Mouse (Mus musculus) cerebellum, adult 8-10 months (tissue): ENCODE data around the gene Pdzrn4.

Source experiments
- DNase-seq: peaks from one replicate; pipeline ENCODE4 v3.0.0; 2022

Gene Pdzrn4

DNA sequence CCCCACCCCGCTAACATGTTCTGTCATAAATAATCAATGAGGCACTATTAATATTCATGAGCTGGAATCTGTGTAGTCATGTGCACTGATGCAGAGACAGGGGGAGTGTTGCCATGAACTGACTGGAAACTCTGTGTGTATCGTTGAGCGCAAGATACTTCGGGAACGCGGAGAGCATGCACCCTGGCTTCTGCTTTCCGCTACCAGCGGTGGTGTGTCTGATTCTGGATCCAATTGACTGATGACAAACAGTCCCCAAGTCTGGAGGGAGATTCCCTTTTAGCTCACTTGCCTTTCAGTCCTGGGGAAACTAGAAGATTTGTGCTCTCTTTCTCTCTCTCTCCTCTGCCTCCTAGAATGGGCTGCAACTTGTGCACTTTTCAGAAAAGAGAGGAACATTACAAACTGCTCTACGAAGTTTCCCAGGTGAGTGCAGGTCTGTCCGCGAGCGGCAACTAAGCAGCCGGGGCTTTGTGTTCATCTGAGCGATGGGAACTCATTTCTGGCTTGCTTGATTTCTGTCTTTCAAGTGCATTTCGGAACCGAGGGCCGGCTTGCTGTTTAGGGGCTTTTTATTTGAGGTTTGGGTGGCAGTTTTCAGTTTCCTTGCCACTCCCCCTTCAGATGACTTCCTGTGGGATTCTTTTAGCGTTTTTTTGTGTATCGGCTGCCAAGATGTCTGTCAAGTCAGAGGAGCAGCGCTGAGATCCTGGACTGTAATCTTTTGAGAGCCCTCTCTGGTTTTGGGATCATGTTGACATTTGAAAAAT, 200.5 kb downstream of the Pdzrn4 start:
- no peak for DNase-seq

DNA sequence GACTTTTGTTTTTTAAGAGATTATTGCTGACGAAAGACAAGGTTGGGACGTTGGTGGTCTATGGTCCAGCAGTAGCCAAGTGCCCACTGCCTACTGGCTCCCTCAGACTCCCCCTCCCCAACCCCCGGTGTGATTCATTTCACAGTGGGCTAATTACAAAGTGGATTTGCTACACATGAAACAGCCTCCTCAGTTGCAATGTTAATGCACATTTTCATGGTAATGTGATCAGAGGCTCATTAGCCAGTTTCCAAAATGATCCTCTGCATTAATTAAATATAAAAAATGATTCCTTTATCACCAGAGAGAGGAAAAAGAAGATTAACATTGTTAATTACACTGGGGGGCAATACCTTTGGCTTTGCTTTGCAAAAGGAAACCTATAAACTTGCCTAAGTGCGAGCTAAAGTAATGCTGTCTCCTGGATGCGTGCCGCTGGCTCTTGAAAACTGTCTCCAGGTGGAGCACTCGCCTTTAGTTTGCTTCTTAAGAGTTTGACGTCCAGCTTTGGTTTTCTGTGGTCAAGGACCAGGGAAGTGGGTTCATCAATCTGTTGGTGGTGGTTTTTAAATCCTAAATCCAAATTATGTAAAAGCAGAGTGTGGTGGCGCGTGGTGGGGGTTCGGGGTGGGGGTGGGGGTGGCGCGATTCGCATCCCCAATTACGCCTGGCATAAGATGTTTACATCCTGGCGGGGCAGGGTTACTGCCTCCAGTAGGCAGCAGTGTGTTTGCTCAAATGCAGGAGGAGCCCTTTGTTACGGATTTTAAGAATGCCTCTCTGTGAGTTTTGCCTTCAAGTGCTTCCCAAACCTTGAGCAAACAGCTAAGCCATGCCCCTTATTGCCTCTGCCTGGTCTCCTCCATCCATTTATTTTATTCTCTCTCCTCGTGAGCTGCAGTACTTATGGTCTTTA, 202.0 kb downstream of the Pdzrn4 start:
- no peak for DNase-seq

DNA sequence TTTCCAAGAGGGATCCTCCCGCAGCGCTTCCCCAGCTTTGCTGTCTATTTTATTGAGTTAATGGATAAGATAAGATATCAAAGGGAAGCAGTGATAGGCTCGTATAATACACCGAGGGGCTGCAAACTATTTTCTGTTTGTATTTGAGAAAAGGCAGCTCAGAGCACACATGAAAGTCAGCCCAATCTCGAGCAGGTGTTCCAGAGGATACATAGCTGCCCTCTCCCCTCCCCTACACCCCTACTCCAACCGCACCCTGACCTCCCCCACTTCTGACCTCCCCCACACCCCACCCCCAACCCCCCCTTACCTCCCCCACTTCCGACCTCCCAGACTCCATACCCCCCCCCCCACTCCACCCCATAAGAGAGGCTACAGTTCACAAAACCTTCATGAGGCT, 202.7 kb downstream of the Pdzrn4 start:
- DNase-seq = no peak

DNA sequence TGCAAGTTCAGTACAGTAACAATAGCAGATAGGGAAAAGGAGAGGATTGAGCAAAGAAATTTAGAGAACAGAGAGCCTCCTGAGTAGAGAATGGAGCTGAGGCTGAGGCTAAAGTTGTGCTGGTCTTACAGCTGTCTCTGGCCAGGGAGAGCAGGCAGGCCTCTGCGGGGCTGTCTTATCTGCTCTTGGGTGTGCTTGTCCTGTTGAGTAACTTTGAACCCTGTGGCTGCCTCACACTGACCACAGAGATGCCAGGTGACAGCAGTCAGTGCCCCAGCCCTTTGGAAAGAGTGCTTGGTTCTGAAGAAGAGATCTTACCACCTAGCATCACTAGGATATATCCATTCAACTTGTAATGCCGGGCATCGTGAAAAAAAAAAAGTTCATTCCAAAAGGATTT, 214.2 kb downstream of the Pdzrn4 start:
- no peak for DNase-seq

DNA sequence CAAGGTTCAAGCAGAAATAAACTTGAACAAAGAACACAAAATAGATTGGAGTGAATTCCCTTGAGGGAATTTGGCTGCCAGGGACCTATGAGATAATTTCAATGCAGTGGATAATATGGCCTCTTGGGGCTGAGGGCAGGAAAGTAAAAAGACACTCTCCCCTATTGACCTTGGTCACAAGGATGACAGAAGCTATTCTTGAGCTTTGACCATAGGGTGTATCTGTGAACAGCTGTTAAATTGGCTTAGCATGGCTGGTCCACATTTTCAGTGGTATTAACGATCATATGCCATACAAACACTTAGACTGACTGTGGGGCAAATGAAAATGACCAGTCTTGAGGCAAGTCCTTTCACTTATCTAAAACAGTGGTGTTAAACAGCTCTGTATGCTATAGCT, 215.7 kb downstream of the Pdzrn4 start:
- DNase-seq = no peak

DNA sequence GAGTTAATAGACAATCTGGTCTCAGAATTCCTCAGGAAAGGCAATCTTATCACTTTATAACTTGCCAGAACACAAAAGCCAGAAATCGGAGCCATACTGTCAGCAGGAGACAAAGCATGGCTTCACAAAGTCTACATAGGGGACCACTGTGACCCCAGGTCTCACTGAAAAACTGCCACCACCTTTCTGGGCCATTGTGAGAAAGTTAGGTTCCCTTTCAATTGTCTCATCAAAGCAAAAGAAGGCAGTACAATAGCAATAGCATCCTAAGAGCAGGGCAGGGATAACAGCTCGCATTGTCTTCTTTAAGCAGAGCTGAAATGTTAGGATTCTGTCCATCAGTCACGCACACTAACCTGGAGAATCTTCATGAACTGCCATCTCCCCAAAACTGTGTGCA, 216.5 kb downstream of the Pdzrn4 start:
- no peak for DNase-seq

DNA sequence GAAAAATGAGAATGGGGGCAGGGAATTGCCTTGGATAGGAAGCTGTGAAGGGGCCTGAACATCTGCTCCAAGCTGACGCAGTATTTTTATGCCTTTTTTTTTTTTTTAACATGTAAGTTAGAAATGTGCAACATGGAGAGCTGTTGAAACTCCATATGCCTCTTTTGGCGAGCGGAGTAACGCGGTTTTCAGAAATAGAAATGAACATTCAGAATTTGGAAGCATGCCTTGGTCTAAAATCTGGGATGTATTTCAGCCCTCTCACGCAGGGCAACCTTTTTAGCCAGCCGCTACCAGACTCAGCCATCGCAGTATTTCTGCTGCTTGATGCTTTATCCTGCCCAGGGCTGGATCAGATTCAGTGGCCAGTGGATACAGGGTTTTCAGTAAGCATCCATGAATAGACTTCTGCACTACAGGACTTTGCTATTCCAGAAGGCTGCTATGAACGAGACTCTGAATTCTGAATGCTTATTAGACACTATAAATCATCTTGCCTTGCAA, 225.1 kb downstream of the Pdzrn4 start:
- peak; percentile 64 for DNase-seq

DNA sequence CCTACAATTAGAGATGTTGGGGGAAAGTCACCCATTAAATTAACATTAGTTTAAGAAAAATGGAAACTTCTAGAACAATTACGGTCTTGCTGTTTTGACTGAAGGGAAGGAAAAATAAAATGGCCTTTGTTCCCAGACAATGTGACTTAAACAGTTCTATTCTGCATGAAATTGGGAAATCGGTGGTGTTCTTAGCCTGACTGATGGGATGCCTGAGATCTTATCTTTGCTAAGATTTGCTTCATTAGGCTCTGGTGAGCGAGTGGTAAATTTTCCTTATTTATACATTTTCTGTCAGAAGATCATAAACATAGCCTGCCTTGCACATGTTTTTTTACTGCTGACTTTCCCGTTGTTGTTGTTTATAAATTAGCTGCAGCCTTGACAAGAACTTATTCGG, 225.6 kb downstream of the Pdzrn4 start:
- no peak for DNase-seq

DNA sequence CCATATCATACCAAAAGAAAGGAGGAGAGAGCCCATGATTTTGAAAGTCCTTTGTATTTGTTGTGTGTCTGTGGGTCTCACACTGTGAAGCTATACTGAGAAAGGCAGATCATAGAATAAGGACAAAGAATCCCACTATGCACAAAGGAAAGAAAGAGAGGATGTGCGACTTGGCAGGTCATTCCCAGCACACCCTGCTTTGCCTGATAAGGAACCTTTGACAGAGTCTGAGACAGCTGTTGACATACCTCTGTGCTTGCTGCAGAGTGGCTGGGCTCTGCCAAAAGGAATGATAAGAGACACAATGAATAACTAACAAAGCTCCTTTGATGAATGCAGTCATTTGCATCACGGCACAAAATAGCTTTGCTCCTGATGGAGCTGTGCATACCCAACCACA, 232.5 kb downstream of the Pdzrn4 start:
- no peak for DNase-seq

DNA sequence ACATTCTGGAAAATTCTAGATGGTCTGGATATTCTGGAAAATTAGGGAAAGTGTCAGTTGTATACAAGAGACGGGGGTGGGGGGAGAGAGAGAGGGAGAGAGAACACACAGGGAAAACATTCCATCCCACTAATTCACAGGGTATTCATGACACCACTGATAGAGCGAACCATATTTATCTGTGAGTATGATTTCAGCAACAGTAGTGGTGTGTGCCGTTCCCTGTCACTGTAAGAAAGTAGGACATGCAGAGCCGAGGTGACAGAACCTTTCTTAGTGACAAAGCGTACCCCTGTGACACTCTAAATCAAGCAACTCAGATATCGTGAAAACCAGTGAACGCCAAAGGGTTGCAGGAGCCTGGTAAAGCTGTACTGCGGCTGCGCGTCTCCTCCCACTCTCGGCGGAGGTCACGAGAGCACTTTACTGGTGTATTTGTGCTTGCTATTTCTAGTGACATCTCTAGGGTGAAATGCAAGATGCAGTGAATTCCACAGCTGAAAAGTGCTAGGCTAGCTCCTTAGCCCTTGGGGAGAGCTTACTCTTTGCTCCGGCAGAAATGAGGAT, 237.4 kb downstream of the Pdzrn4 start:
- DNase-seq = no peak

DNA sequence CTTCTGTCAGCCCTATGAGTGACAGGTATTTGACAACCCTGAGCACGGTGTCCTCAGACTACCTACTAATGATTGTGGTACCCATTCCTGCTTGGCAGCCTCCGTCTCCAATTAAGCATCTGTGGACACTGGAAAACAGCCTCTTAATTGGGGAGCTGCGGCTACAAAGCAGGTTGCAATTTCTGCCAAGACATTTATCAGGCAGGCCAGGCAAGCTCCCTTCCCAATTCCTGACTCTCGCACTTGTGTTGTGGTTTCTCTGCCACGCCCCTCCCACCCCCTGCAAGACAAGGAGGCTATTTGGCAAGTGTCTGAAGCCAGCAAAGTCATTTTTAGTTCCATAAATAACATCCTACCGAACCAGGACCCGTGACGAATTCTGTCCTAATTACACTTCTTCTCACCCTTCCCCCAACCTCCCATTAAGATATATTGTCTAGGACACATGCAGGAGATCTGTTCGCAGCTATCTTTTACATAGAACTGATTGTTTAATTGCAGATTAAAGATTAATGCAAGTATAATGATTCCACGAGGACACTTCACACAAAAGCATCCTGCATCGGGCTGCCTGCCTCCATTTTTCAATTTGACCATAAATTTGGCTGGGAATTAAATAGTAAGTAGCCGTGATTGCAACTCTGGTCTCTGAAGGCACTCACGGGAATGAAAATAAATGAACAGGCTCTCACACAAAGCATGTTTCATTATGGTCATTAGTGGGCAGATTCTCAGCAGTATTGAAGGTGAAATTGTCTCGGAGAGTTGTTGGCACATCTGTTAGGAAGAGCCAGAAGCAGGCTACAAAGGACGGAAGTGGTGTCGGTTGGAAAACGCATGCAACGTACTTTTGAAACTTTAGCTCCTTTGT, 243.8 kb downstream of the Pdzrn4 start:
- no peak for DNase-seq

DNA sequence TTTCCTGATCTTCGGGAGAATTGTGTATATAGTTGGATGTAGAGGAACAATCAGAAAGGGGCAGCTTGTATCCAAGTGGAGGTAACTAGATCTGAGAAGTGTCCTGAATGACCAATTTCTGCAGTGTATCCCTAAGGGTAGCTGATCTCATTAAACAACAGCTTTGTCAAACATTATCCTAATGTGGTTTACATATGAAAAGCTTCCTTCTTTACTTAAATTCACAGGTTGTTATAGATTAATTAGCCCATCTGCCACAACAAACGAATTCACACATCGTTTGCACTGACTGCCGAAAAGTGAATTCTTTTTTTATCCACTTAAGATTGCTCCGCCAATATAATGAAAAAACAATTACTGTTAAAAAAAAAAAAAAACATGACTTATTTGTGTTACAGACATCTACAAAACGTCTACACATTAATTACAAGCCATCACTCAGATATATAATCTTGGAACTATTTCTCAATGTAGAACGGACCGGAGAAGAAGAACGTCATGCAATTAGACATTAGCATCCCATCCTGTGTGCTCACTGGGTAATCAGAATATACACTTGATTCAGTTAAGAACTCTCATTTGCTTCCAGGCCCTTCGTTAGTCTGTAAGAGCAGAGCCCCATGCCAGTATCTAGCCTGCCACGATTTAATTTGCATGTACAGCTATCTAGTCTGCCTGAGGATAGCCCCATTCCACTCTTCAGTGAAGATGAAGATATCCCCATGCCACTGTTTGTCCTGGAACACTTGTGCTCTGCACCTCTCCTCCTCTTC, 274.8 kb downstream of the Pdzrn4 start:
- DNase-seq = no peak

DNA sequence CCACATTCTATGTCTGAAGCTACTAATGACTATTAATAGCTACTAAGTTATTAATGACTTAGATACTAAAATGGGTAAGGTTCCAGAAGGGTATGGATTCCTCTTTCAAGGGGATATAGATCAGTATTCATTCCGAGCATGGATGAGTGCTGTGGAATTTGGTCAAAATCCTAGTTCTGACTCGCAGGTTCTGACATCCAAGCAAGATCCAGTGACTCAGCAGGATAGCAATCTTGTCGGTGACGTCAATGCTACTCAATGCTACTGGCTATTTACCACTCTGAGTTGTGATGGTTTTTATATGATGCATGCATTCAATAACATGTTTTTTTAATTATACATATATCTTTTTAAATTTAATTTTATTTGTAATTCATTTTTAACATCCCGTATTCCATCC, 279.4 kb downstream of the Pdzrn4 start:
- no peak for DNase-seq

DNA sequence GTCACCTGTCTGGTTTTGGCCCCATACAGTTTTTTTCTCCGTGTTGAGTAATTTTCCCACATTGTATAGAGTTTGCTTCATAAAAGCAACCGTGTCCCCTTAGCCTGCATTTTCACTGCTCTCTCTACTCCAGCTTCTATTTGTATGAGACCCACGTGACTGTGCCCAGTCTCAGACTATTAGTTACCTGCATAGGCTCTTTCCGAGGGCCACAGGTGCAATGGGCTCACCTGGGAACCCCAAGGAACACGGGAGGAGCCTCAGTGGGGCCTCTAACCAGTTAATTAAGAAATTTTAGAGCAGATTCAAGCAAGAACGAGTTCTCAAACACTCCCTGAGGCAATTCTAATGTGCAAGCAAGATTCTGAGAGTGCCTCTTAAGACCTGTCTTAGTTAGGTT, 281.7 kb downstream of the Pdzrn4 start:
- no peak for DNase-seq

DNA sequence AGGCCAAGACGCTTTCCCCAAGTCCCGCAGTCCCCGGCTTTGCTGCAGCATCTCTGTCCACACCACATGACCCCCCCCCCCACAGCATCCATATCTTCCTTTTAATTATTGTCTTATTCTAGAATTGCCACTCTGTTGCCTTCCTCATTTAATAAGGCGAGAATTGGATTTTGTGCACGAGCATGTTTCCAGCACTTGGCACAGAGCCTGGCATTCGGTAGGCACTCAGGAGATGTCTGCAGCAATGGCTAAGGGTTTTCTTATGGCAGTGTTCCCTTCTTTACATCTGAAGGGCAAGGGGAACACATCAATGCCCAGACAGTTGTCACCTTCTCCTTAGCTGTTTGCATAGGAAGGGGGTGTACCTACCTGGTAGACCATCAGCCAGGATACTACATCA, 282.9 kb downstream of the Pdzrn4 start:
- no peak for DNase-seq

DNA sequence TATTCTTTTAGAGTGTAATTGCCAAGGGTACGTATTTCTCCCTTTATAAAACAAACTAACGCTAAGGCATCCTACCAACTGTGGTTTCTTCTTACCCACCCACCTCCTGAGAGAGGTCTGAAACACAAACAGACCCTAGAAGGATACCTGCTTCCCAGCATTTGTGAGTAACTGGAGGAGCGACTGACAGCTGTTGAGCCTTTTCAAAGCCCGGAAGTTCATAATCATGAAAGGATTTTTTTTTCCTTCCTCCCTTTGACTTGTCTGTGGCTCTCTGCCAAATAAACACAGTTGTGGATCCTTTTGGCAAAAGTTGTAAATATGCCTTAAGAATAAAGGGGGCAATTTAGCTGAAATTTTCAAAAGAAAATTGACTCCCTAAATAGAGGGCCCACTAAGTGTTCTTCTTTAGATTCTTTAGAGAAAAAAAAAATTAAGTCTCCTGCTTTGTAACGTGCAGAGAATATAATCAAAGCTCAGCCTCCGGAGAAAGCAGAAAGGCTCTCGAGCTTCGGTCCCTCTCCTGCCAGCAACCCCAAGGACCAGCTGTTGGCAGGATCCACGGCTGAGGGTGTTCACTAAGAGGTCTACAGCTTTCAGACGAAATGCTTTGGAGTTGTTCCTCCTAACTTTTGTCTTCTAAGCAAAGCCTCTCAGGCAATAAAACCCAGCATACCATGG, 299.7 kb downstream of the Pdzrn4 start:
- no peak for DNase-seq

DNA sequence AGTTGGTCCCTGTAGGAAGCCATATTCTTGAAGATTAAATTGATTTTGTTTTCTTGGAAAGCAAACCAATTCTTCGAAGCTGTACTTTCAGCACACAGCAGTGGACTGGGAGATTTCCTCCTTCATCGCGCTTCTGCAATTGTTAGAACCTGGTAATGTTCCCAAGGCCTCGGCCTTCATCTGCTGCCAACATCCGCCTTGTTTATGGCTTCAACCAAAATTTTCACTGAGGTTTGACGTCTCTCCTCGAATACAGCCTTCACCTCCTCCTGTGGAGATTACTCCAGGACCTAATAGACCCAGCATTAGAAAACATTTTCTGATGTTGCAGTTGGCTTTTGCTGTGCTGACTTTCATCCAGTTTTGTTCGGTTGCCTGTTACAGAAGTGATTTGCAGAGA, 307.5 kb downstream of the Pdzrn4 start:
- no peak for DNase-seq

DNA sequence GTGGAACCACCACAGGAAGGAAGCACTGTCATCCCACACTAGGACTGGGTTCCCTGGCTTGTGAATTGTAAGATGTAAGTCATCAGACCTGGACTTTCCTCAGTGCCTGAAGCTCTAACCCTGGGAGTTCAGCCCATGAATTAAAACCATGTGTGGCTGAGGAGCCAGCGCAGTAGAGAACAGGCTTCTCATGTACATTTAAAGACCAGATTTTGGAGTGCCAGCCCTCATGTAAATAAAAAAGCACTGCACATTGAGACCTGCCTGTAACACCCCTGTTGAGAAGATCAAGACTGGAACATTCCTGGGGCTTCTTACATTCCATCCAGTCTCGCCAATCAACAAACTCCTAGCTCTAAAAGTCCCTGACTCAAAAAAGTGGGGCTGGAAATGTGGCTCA, 342.0 kb downstream of the Pdzrn4 start:
- DNase-seq = no peak

DNA sequence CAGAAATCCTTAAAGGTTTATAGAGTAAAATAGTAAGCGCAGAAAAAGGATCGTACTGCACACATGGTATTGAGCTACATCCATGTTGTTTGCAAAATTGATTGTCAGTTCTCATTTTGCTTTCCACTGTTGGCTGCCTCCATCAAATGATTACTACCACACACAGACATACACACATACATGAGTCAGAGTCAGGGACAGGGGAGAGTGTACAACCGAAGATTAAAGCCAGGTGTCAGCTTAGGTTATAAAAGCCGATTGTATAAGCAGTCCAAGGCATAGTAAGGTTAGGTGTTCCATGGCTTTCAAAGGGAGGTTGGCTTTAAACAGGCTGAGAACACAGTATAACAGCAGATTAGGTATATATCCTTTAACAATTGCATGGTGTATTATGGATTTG, 343.2 kb downstream of the Pdzrn4 start:
- DNase-seq = no peak

DNA sequence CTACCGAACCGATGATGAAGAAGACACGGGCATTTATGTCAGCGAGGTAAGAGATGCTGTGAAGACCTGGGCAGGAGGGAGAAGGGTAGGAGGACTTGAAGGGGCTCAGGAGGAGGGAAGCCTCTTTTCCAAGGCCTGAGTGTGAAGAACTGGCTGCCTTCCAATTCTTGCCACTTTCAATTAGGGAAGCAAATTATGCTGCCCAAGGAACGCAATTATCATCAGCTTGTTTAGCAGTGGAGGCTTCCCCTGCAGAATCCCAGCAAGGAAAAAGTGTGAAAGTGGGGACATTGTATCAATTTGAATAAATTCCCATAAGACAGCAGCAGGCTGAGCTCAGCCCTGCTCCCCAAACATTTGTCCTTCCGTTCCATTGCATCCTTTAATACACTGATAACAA, 346.9 kb downstream of the Pdzrn4 start:
- no peak for DNase-seq

DNA sequence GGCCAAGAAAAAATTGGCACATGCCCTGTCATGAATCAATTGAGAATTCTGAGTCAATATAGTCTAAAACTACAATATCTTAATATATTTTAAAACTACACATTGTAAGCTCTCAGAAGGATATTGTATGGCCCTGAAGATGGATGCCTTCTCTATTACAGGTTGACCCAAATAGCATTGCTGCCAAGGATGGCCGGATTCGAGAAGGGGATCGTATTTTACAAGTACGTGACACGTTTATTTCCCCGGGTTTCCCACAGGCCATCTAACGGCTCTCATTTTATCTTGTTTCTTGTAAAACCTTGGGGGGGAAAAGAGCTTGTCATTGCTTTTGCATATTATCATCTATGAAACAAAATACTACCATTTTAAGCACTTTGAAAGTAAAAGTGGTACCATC, 349.4 kb downstream of the Pdzrn4 start:
- DNase-seq = no peak
